Mouse (Mus musculus): ENCODE data around the gene Rnf181.

The Rnf181 gene

DNA sequence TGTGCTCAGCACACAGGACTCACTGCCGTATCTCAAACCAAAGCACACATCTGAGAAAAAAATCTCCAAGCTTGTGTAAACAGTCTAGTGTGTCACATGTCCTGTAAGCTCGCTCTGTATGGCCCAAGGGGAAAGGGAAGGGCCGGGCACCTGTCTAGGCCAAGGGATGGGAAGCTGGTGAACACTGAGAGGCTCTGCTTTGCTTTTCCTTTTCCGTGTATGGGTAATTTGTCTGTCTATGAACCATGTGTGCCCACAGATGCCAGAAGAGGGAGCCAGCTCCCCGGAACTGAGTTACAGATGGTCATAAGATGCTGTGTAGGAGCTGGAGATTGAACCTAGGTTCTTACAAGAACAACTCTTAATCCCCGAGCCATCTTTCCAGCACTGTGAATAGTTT lies 40.5 kb downstream of the Rnf181 start:
- peak; percentile 25 for DNase-seq (ENCODE audit: low spot score)

DNA sequence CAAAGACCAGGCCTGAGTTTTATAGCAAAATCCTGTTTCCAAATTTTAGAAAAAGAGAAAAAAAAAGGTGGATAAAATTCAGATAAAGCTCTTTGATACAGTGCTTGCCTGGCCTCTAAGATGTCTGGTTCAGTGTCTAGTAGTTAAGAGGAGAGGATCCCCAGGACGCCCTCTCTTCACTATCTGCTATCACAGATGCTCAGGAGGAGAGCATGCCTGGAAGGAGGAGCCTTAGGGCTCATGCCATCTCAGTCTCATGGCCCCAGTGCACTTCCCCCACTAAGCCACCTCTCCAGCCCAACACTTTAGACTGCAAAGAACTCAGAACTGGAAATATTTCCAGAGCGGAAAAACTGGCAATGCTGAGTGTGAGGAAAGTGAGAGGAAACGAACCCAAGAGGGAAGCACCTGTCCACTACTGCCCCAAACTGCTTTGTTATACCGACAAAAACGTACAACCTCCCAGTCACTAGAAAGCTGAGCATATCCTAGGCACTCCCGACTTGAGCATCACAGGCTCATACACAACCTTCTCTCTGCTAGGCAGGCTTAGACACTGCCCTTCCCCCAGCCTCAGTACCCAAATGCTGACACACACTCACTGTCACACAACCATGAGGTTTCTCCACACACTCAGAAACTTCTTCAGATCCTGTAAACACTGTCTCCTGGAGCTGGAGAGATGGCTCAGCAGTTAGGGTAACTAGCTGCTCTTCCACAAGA lies 42.8 kb downstream of the Rnf181 start:
- DNase-seq (ENCODE audit: low spot score) = peak; percentile 65

DNA sequence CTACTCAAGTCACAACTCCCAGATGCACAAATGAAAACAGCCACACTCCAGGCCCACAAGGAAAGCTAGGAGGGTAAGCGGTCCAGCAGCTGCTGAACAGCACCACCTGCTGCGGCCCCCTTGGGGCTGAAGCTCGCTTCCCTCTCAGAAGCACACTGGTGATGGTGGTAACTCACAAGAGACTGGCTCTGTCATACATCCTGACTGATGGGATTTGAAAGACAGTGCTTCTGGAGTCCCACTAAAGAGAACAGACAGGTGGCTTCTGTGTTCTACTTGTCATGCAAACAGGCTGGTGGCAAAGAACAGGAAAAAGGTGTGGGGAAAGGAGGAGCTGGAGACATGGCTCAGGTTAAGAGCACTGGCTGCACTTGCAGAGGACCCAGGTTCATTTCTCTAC lies 43.8 kb downstream of the Rnf181 start:
- no peak for DNase-seq (ENCODE audit: low spot score)

DNA sequence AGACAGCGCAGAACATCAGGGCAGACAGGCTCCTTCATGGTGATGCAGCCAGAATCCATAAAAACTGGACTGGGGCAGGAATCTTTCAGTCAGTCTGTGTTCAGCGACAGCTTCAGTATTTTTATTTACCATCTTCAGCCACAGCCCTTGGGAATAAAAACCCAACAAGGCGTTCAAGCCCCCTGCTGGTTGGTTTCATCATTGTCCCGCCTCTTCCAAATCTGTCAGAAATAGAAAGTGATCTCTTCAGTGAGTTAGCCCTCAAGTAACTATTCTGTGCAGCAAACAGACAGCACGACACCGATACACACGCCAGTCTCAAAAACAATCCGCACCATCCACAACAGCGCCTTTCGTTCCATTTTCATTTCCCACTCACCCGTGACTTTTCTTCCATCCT lies 47.7 kb downstream of the Rnf181 start:
- peak; percentile 25 for DNase-seq (ENCODE audit: low spot score)

DNA sequence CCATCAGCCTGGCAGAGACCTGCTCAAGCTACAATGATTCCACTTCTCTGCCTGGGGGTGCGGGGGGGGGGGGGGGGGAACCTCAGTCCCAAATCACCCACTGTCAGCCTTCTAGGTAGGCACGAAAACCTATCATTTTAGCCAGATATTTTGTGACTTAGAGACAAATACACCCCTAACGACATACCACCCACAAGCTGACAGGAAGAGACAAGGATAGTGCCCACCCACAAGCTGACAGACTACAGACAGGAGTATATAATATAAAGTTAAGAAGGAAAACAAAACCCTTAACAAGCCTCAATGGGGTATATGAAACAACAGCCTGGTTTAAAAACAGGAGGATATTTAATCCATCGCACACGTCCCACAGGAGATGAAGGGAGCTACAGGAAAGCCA lies 48.3 kb downstream of the Rnf181 start:
- DNase-seq (ENCODE audit: low spot score) = no peak

DNA sequence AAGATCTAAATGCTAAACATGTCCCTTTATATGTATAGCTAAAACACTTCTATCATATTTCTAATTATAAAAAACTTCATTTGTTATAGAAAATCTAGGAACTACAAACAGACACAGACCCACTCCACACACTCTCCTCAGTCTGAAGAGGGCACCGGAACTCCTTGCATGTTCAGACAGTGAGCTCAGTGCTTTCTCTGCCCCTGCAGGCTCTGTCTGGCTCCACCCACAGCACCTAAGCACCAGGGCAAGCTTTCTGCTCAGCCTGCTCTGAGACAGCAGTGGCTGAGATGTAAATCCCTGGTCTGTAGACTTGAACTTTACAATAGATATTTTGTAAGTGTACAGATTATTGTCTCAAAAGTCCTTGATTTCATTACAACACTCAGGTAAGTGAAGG lies 50.7 kb downstream of the Rnf181 start:
- no peak for DNase-seq (ENCODE audit: low spot score)

DNA sequence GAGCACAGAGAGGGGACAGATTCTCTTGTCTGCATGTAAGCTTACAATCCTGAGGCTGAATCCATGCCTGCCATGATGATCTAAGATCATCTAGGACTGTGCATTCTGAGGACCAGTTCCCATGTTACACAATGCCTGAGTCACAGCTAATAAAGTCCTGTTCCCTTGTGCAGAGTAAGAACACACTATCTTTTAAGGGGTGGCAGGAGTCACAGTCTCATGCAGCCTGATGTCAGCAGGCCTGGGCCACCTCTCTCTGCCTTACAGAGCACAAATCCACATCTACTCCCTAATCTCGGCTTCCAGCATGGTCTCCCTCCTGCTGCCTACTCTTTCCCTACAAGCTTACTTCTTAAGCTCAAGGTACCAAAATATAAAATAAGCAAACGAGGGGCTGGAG lies 51.4 kb downstream of the Rnf181 start:
- no peak for DNase-seq (ENCODE audit: low spot score)

DNA sequence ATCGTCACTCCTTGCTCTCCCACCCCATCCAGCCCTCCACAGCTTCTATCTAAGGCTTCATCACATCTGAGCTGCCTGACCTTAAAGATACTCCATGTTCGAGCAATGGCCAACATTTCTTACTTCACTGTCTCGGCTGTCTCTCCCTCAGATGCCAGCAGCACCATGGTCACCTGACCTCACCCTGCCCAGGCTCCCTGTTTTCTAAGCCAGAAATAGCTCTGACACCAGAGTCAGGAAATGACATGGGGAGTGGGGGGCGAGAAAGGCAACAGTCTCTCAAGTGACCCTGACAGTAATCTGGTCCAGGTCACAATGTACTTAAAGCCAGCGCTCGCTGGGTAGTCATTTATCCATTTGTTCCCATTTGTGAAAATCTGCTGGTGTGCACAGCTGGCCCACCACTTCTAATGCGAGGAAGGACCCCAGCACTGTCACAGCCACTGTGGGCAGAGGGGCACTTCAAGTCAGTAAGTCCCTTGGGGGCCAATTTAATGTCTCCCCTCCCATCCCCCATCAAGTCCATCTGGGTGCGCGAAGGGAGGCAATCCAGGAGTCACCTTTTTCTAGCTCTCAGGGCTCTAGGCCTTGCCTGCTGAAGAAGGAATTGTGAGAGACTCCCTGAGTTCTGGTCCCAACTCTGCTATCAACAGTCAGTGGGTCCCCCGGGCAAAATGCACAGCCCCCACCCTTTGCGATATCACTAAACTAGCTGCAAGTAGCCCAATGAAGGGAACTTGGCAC lies 53.5 kb downstream of the Rnf181 start:
- DNase-seq (ENCODE audit: low spot score) = no peak

DNA sequence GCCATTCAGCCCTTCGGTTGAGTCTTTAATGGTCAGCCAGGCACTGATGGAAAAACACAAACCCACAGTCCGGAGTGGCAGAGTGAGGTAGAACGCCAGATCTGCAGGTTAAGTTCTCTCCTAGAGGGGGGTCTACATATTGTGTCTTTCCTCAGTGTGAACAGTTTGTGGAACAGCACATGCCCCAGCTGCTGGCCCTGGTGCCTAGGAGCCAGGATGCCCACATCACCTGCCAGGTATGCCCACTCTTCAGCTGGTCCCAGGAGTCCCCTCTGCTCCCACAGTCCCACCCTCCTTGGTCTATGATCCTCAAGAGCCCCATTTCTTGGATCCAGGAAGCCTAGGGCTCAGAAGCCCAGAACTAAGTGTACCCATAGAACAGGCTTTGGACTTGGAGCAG lies 54.6 kb downstream of the Rnf181 start:
- no peak for DNase-seq (ENCODE audit: low spot score)

Data from c-Kit-positive CD71-positive TER-119-positive erythroid progenitor cells, embryonic 14.5 days (primary cell).